Mouse (Mus musculus): ENCODE data around the gene Rab43. TPM values are rescaled to one million over a fixed set of nuclear protein-coding genes. Genes with fewer than 3 reads are reported as not detected.
A peak's percentile ranks its signal among the peaks of the same experiment; 100 is the strongest.

The Rab43 gene
- 10 to 100 TPM in 1 of 2 experiments, 1 to 10 TPM in 1; 7.9 to 13.2 TPM for total RNA-seq (2021)
- long read RNA-seq, experiment 1, full-length matches to known transcripts, result 1 of 1 reads
- long read RNA-seq, experiment 1, partial matches to known transcripts, result 0 of 1 reads
- long read RNA-seq, experiment 1, other reads (novel, unspliced or antisense), result 0 of 1 reads
- long read RNA-seq, experiment 2, full-length matches to known transcripts, result 8 of 8 reads
- long read RNA-seq, experiment 2, partial matches to known transcripts, result 0 of 8 reads
- long read RNA-seq, experiment 2, other reads (novel, unspliced or antisense), result 0 of 8 reads

- intact Hi-C loops (cut with DNase I; ENCODE audit: low total_unique reads), result no loop called here
- DNase-seq, result peak; percentile 94
Measured at GRCm38 (mm10) chr6:87811675-87812338, at the start of gene Rab43. TSS of gene Rab43 (minus strand) at chr6:87812164.

GRCm38 (mm10) chr6:87857071-87857470 lies 45.1 kb upstream of the Rab43 start:
- no peak for DNase-seq
- intact Hi-C loops (cut with DNase I; ENCODE audit: low total_unique reads), result no loop called here

- intact Hi-C loops (cut with DNase I; ENCODE audit: low total_unique reads), result no loop called here
- no peak for DNase-seq
Measured at GRCm38 (mm10) chr6:87853446-87853845, 41.5 kb upstream of the Rab43 start.

- intact Hi-C loops (cut with DNase I; ENCODE audit: low total_unique reads), result no loop called here
- no peak for DNase-seq
Measured at GRCm38 (mm10) chr6:87851871-87852270, 39.9 kb upstream of the Rab43 start.

GRCm38 (mm10) chr6:87850900-87851614 lies 39.1 kb upstream of the Rab43 start, which contains the start of gene Cnbp:
TSS of gene Cnbp (minus strand) at chr6:87851106.
- peak; percentile 98 for DNase-seq
- intact Hi-C loops (cut with DNase I; ENCODE audit: low total_unique reads), result no loop called here

GRCm38 (mm10) chr6:87850155-87850899 lies 38.4 kb upstream of the Rab43 start:
- intact Hi-C loops (cut with DNase I; ENCODE audit: low total_unique reads), result no loop called here
- DNase-seq, result peak; percentile 66

GRCm38 (mm10) chr6:87849780-87850154 lies 37.8 kb upstream of the Rab43 start:
- intact Hi-C loops (cut with DNase I; ENCODE audit: low total_unique reads), result no loop called here
- DNase-seq, result no peak

- intact Hi-C loops (cut with DNase I; ENCODE audit: low total_unique reads), result no loop called here
- DNase-seq, result no peak
Measured at GRCm38 (mm10) chr6:87846813-87847212, 34.8 kb upstream of the Rab43 start.

- DNase-seq, result no peak
- intact Hi-C loops (cut with DNase I; ENCODE audit: low total_unique reads), result no loop called here
Measured at GRCm38 (mm10) chr6:87845031-87845695, 33.2 kb upstream of the Rab43 start.

GRCm38 (mm10) chr6:87842254-87842653 lies 30.3 kb upstream of the Rab43 start:
- DNase-seq, result no peak

GRCm38 (mm10) chr6:87841635-87842034 lies 29.7 kb upstream of the Rab43 start:
- intact Hi-C loops (cut with DNase I; ENCODE audit: low total_unique reads), result no loop called here
- DNase-seq, result no peak

More at GRCm38 (mm10) chr6:87842254-87842653, 30.3 kb upstream of the Rab43 start:
- intact Hi-C loops (cut with DNase I; ENCODE audit: low total_unique reads), result no loop called here

GRCm38 (mm10) chr6:87839797-87840341 lies 27.9 kb upstream of the Rab43 start:
- no peak for DNase-seq
- intact Hi-C loops (cut with DNase I; ENCODE audit: low total_unique reads), result no loop called here

- DNase-seq, result peak; percentile 92
- intact Hi-C loops (cut with DNase I; ENCODE audit: low total_unique reads), result no loop called here
Measured at GRCm38 (mm10) chr6:87838551-87839197, 26.7 kb upstream of the Rab43 start, which contains the start of gene Isy1. TSS of gene Isy1 (minus strand) at chr6:87838798.

- intact Hi-C loops (cut with DNase I; ENCODE audit: low total_unique reads), result no loop called here
- DNase-seq, result no peak
Measured at GRCm38 (mm10) chr6:87835695-87836094, 23.7 kb upstream of the Rab43 start, which contains the start of gene Gm45140. TSS of gene Gm45140 (minus strand) at chr6:87835795.

- intact Hi-C loops (cut with DNase I; ENCODE audit: low total_unique reads), result no loop called here
- no peak for DNase-seq
Measured at GRCm38 (mm10) chr6:87820366-87820765, 8.4 kb upstream of the Rab43 start.

GRCm38 (mm10) chr6:87814486-87814885 lies 2.5 kb upstream of the Rab43 start:
- intact Hi-C loops (cut with DNase I; ENCODE audit: low total_unique reads), result no loop called here
- DNase-seq, result no peak

GRCm38 (mm10) chr6:87812656-87813055 lies 692 bp upstream of the Rab43 start:
- no peak for DNase-seq
- intact Hi-C loops (cut with DNase I; ENCODE audit: low total_unique reads), result no loop called here

Measured in gastrocnemius, postnatal 14 days (tissue).